Mouse (Mus musculus): Measurements from ENCODE around the gene Ifitm10.

- TF ChIP-seq GATA1 (IDR thresholded peaks at IDR 0.05; ENCODE audit: borderline replicate concordance, low read length) (no peak), FLI1 (IDR thresholded peaks at IDR 0.05; ENCODE audit: low read length) (no peak)
Observed at GRCm38 (mm10) chr7:142349308-142349961, 24.1 kb downstream of the Ifitm10 start.
